Mouse (Mus musculus) lung, embryonic 14.5 days (tissue): ENCODE data around the gene Asb16. TPM values are rescaled to one million over a fixed set of nuclear protein-coding genes. Genes with fewer than 3 reads are reported as not detected.

Experiments
- ATAC-seq: fragments of 200-750 bp; cut with Nextera tagmentation; 2 replicates; pipeline ENCODE4 v1.8.0; 2017; ENCODE audit warnings: mild to moderate bottlenecking, moderate TSS enrichment, moderate library complexity; ENCODE audit not compliant: insufficient read depth
- DNase-seq: peaks from one replicate; pipeline ENCODE4 v3.0.0-alpha.2; 2015
- H3K27ac ChIP-seq: fragments of 300-500 bp; sonication (generic); 2 replicates; pipeline ENCODE4 v1.5.1; 2014; ENCODE audit warnings: low read depth, mild to moderate bottlenecking, moderate library complexity
- H3K27me3 ChIP-seq: fragments of 300-500 bp; sonication (generic); 2 replicates; pipeline ENCODE4 v1.6.1; 2014; ENCODE audit warnings: low read length, control low read depth; ENCODE audit not compliant: insufficient read depth
- H3K36me3 ChIP-seq: fragments of 300-500 bp; sonication (generic); 2 replicates; pipeline ENCODE4 v1.6.1; 2014; ENCODE audit warnings: control low read depth; ENCODE audit not compliant: insufficient read depth
- H3K4me1 ChIP-seq: fragments of 300-500 bp; sonication (generic); 2 replicates; pipeline ENCODE4 v1.6.1; 2014; ENCODE audit warnings: antibody characterized with exemption, control low read depth; ENCODE audit not compliant: insufficient read depth
- H3K4me2 ChIP-seq: fragments of 300-500 bp; sonication (generic); 2 replicates; pipeline ENCODE4 v1.6.1; 2014; ENCODE audit warnings: mild to moderate bottlenecking
- H3K4me3 ChIP-seq: fragments of 300-500 bp; sonication (generic); 2 replicates; pipeline ENCODE4 v1.5.1; 2014; ENCODE audit warnings: low read depth, low read length
- H3K9ac ChIP-seq: fragments of 300-500 bp; sonication (generic); 2 replicates; pipeline ENCODE4 v1.6.1; 2014
- H3K9me3 ChIP-seq: fragments of 300-500 bp; sonication (generic); 2 replicates; pipeline ENCODE4 v1.6.1; 2016; ENCODE audit warnings: low read depth, low read length, control low read depth
- CTCF ChIP-seq: IDR thresholded peaks from 2 replicates; pipeline ENCODE4 v1.5.1; 2016; ENCODE audit warnings: antibody characterized with exemption, low read depth
- WGBS: fragments of 180-500 bp; shearing (Covaris S2); extraction: QIAGEN DNeasy Blood & Tissue Kit; methylation state at CpG from one replicate; pipeline ENCODE4 v1.1.7; 2014; 5-methylcytosine and 5-hydroxymethylcytosine counted together
- polyA plus RNA-seq: library from polyadenylated mRNA; unstranded; fragments of >200 nt; fragmentation: Nextera tagmentation; extraction: Ambion mirVana; gene quantifications from 2 replicates; pipeline ENCODE4 v1.2.1, GENCODE M21; 2014

Asb16 gene
- polyA plus RNA-seq, 1 experiment from 2014 or later = 0.08 TPM

GRCm38 (mm10) chr11:102223166-102223565, 45.4 kb upstream of the Asb16 start:
- 26% methylated on average over 6 of the region's 6 CpGs for WGBS
- Histone ChIP-seq H3K4me3 (no peak overlapping the region), H3K4me1 (peaks cover 35% of the 10 kb centered on the region), H3K27ac (no peak overlapping the region), H3K4me2 (no peak overlapping the region), H3K27me3 (no peaks in the 10 kb centered on the region), H3K36me3 (no peaks in the 10 kb centered on the region), H3K9me3 (no peaks in the 10 kb centered on the region), H3K9ac (no peak overlapping the region)
- no peak for ATAC-seq
- peak; percentile 84 for TF ChIP-seq CTCF
- peak; percentile 89 for DNase-seq

- H3K9ac ChIP-seq = peak overlapping the region; percentile 32
- WGBS = 7% methylated on average over 22 of the region's 22 CpGs
- ATAC-seq = no peak
Observed at GRCm38 (mm10) chr11:102224686-102225085, 43.9 kb upstream of the Asb16 start.

DNA sequence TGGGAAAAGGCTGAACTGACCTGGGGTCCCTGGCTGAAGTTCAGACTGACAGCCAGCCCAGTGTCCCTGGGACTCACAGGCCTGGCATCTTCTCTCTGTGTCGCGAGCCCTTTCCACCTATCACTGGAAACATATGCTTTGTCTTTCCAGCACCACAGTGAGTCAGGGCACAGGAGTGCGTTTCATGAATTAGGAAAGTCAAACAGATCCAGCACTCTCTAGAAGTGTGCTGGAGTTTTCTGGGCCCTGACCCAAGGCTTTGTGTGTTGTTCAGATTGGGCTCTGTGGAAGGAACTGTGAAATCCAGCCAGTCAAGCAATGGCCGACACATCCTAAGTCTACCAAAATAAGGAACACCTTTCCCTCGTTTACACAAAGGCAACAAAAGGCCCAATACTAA, 43.3 kb upstream of the Asb16 start:
- H3K27ac ChIP-seq = 0 out of 2 replicates have a peak overlapping the region, but pooled peaks have one; percentile 24
- no peak for TF ChIP-seq CTCF
- H3K4me3 ChIP-seq = no peak overlapping the region
- no peaks in the 10 kb centered on the region for H3K36me3 ChIP-seq
- H3K4me1 ChIP-seq = peaks cover 18% of the 10 kb centered on the region
- no peak for ATAC-seq
- H3K9me3 ChIP-seq = no peaks in the 10 kb centered on the region
- H3K27me3 ChIP-seq = no peaks in the 10 kb centered on the region
- no peak for DNase-seq
- H3K4me2 ChIP-seq = peak overlapping the region; percentile 59
- 0 out of 2 replicates have a peak overlapping the region, but pooled peaks have one; percentile 32 for H3K9ac ChIP-seq
- WGBS = 54% methylated on average over 5 of the region's 5 CpGs

More at GRCm38 (mm10) chr11:102224686-102225085, 43.9 kb upstream of the Asb16 start:
- H3K4me2 ChIP-seq = peak overlapping the region; percentile 59
- no peaks in the 10 kb centered on the region for H3K27me3 ChIP-seq
- no peaks in the 10 kb centered on the region for H3K9me3 ChIP-seq
- peak; percentile 44 for DNase-seq
- H3K36me3 ChIP-seq = no peaks in the 10 kb centered on the region
- H3K4me3 ChIP-seq = peak overlapping the region; percentile 15; the same call in 1 of the 2 replicates
- H3K27ac ChIP-seq = no peak overlapping the region
- no peak for TF ChIP-seq CTCF
- peaks cover 23% of the 10 kb centered on the region for H3K4me1 ChIP-seq

- no peak overlapping the region for H3K9ac ChIP-seq
- no peak overlapping the region for H3K4me3 ChIP-seq
- H3K27me3 ChIP-seq = no peaks in the 10 kb centered on the region
- H3K9me3 ChIP-seq = no peaks in the 10 kb centered on the region
- no peak for TF ChIP-seq CTCF
- peaks cover 18% of the 10 kb centered on the region for H3K4me1 ChIP-seq
- no peaks in the 10 kb centered on the region for H3K36me3 ChIP-seq
- no peak overlapping the region for H3K27ac ChIP-seq
- no peak for ATAC-seq
- WGBS = 65% methylated on average over 12 of the region's 12 CpGs
- DNase-seq = no peak
- no peak overlapping the region for H3K4me2 ChIP-seq
Observed at GRCm38 (mm10) chr11:102226067-102226978, 42.2 kb upstream of the Asb16 start.

DNA sequence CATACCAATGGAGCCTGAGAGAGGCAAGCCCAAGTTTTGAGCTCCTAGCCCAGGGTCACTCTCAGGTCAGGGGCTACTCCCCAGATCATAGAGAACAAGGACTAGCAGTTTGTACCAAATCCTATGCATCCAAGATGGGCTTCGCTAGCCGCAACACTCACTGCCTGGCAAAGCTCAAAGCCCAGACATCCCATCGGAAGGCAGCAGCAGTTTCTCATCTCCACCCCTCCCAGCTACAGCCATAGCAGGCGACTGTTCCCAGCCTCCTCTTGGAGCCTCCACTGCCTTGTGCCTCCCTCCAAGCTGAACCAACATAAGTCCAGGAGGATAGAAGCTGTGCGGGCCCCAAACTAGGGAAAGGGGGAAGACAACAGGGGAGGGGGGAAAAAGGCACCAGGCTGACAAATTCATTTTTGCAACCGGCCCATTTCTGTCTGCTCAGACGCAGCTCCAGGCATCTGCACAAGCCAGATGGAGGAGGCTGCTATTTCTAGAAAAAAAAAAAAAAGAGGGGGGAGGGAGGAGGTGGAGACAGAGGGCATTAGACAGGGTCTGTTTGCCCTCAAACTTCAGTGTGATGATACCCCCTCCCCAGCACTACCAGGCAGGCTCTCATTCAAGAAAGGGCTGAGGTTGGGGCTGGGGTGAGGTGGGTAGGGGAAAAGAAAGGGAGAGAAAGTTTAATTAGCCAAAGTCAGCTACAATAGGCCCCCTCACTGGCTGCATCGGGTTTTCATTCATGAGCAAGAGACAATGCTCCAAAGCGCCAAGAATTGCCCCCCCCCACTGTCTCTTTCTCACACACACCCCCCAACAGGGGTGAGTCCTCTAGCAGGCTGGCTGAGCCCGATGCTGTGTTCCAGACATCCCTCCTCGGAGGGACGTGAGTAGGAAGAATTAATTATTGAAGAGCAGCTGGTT, 41.0 kb upstream of the Asb16 start:
- DNase-seq (peak; percentile 43), ATAC-seq (no peak)
- Histone ChIP-seq H3K27me3 (no peaks in the 10 kb centered on the region), H3K4me2 (peak overlapping the region; percentile 76), H3K4me1 (peaks cover 18% of the 10 kb centered on the region), H3K9me3 (no peaks in the 10 kb centered on the region), H3K9ac (peak overlapping the region; percentile 32; the same call in 1 of the 2 replicates), H3K36me3 (no peaks in the 10 kb centered on the region), H3K4me3 (peak overlapping the region; percentile 92), H3K27ac (no peak overlapping the region)
- no peak for TF ChIP-seq CTCF
- WGBS = 15% methylated on average over 12 of the region's 12 CpGs

GRCm38 (mm10) chr11:102228191-102228545, 40.4 kb upstream of the Asb16 start:
- ATAC-seq (no peak), DNase-seq (no peak)
- no peaks in the 10 kb centered on the region for H3K36me3 ChIP-seq
- no peak for TF ChIP-seq CTCF
- peak overlapping the region; percentile 32; the same call in 1 of the 2 replicates for H3K9ac ChIP-seq
- WGBS = 21% methylated on average over 9 of the region's 9 CpGs
- H3K9me3 ChIP-seq = no peaks in the 10 kb centered on the region
- peaks cover 18% of the 10 kb centered on the region for H3K4me1 ChIP-seq
- 0 out of 2 replicates have a peak overlapping the region, but pooled peaks have one; percentile 24 for H3K27ac ChIP-seq
- peak overlapping the region; percentile 76 for H3K4me2 ChIP-seq
- H3K27me3 ChIP-seq = no peaks in the 10 kb centered on the region
- peak overlapping the region; percentile 92 for H3K4me3 ChIP-seq
